In genomic region chr14:60251281-60252003, GRCm38 (mm10) we compare ENCODE assay signal across 8 mouse cellular contexts. TPM values are rescaled to one million over a fixed set of nuclear protein-coding genes. Genes with fewer than 3 reads are reported as not detected.
A peak's percentile ranks its signal among the peaks of the same experiment; 100 is the strongest.
DNase-seq lines count a peak whose midpoint lies in the region; ATAC-seq and TF ChIP-seq lines count a peak whose summit lies in the region.

Nupl1 (minus strand) TSS chr14:60251431.
Gm49336 (minus strand) TSS chr14:60251507.

- peaks cover 3 to 47% of the 10 kb centered on the region in 2 experiments for H3K36me3 ChIP-seq in MEL (ENCODE audit: control insufficient read depth in 1 of 2, insufficient read depth in 2 of 2, low read length in 2 of 2)
- no peaks in the 10 kb centered on the region for H3K36me3 ChIP-seq in forebrain, postnatal 0 days (ENCODE audit: insufficient read depth)
- 0 out of 2 replicates have a peak, but pooled peaks cover 2% of the 10 kb centered on the region for H3K36me3 ChIP-seq in lung, embryonic 15.5 days

- peak within 1 kb of the TSS; percentile 83 for H3K4me2 ChIP-seq in forebrain, postnatal 0 days (ENCODE audit: low read depth)
- peak within 1 kb of the TSS; percentile 83 for H3K4me2 ChIP-seq in lung, embryonic 15.5 days

- H3K27me3 ChIP-seq in MEL (ENCODE audit: control insufficient read depth in 1 of 2, insufficient read depth in 2 of 2, low read length in 2 of 2) = no peaks in the 10 kb centered on the region
- H3K27me3 ChIP-seq in cerebellum, adult 2 months (ENCODE audit: control insufficient read depth, insufficient read depth, low read length) = no peaks in the 10 kb centered on the region
- no peaks in the 10 kb centered on the region for H3K27me3 ChIP-seq in forebrain, postnatal 0 days (ENCODE audit: insufficient read depth, low read length)
- no peaks in the 10 kb centered on the region for H3K27me3 ChIP-seq in lung, embryonic 15.5 days

- H3K9ac ChIP-seq in MEL (ENCODE audit: control insufficient read depth, low read depth, low read length, poor library complexity, severe bottlenecking) = peak within 1 kb of the TSS; percentile 100
- H3K9ac ChIP-seq in forebrain, postnatal 0 days = peak within 1 kb of the TSS; percentile 87
- H3K9ac ChIP-seq in lung, embryonic 15.5 days = peak within 1 kb of the TSS; percentile 97

- peaks cover 46% of the 10 kb centered on the region for H3K79me2 ChIP-seq in MEL (ENCODE audit: control insufficient read depth, insufficient read depth, low read length, poor library complexity)

- peak; percentile 70 to 98 for TF ChIP-seq POLR2A in MEL (IDR thresholded peaks at IDR 0.05; ENCODE audit: control insufficient read depth in 1 of 2, insufficient read depth in 1 of 2, low read depth in 1 of 2, low read length in 2 of 2, poor library complexity in 1 of 2)
- peak; percentile 78 for TF ChIP-seq POLR2A in cerebellum, adult 2 months (IDR thresholded peaks at IDR 0.05; ENCODE audit: borderline replicate concordance, insufficient read depth, low read length)

- ATAC-seq in forebrain, postnatal 0 days = peak; percentile 99
- ATAC-seq in lung, embryonic 15.5 days (ENCODE audit: borderline replicate concordance, extremely low read depth, low FRiP score, low TSS enrichment) = peak; percentile 100

- WGBS in cerebellum, adult 2 months = under 1% methylated on average over 62 of the region's 62 CpGs
- 2% methylated on average over 62 of the region's 62 CpGs for WGBS in forebrain, postnatal 0 days
- WGBS in lung, embryonic 15.5 days = under 1% methylated on average over 62 of the region's 62 CpGs

- DNase-seq in MEL (ENCODE audit: low read depth, low spot score) = peak; percentile 99
- DNase-seq in cerebellum, adult 2 months = peak; percentile 97 to 99
- peak; percentile 100 for DNase-seq in forebrain, postnatal 0 days
- peak; percentile 98 for DNase-seq in heart, postnatal 4 days
- DNase-seq in layer of hippocampus, adult 8-10 months (ENCODE audit: low spot score in 2 of 2) = peak; percentile 98
- DNase-seq in ovary, adult 18-20 months (ENCODE audit: low spot score) = peak; percentile 98
- peak; percentile 100 for DNase-seq in thymus, postnatal 0 days (ENCODE audit: low spot score)

- H3K4me1 ChIP-seq in MEL (ENCODE audit: control insufficient read depth in 1 of 2, insufficient read depth in 2 of 2, low read length in 2 of 2) = peaks cover 29 to 36% of the 10 kb centered on the region in 2 experiments
- H3K4me1 ChIP-seq in cerebellum, adult 2 months (ENCODE audit: control insufficient read depth, insufficient read depth, low read length) = peaks cover 7% of the 10 kb centered on the region
- peaks cover 3% of the 10 kb centered on the region for H3K4me1 ChIP-seq in forebrain, postnatal 0 days (ENCODE audit: insufficient read depth)
- peaks cover 18% of the 10 kb centered on the region for H3K4me1 ChIP-seq in lung, embryonic 15.5 days

- no peaks in the 10 kb centered on the region for H3K9me3 ChIP-seq in MEL (replicated peaks; ENCODE audit: insufficient read depth, low read length)
- H3K9me3 ChIP-seq in forebrain, postnatal 0 days (ENCODE audit: low read length) = no peaks in the 10 kb centered on the region
- no peaks in the 10 kb centered on the region for H3K9me3 ChIP-seq in lung, embryonic 15.5 days

- no peak for TF ChIP-seq CTCF in MEL (IDR thresholded peaks at IDR 0.05 in 2 of 3, conservative IDR thresholded peaks at IDR 0.05 in 1 of 3; ENCODE audit: control insufficient read depth in 1 of 3, insufficient read depth in 1 of 3, low read depth in 2 of 3, low read length in 3 of 3, poor library complexity in 1 of 3, severe bottlenecking in 1 of 3)
- no peak for TF ChIP-seq CTCF in cerebellum, adult 2 months (IDR thresholded peaks at IDR 0.05; ENCODE audit: borderline replicate concordance, insufficient read depth, low read depth, low read length)
- TF ChIP-seq CTCF in forebrain, postnatal 0 days (IDR thresholded peaks at IDR 0.05; ENCODE audit: low read depth) = peak; percentile 37

- peak within 1 kb of the TSS; percentile 84 for H3K27ac ChIP-seq in MEL (ENCODE audit: control insufficient read depth, low read depth, low read length)
- peak within 1 kb of the TSS; percentile 89 for H3K27ac ChIP-seq in cerebellum, adult 2 months (ENCODE audit: insufficient read depth, low read length)
- peak within 1 kb of the TSS; percentile 95 for H3K27ac ChIP-seq in forebrain, postnatal 0 days (ENCODE audit: low read depth, low read length)
- H3K27ac ChIP-seq in lung, embryonic 15.5 days = peak within 1 kb of the TSS; percentile 85

- peak within 1 kb of the TSS; percentile 83 to 100 for H3K4me3 ChIP-seq in MEL (ENCODE audit: control insufficient read depth in 1 of 2, insufficient read depth in 1 of 2, low read depth in 2 of 2, low read length in 2 of 2)
- H3K4me3 ChIP-seq in cerebellum, adult 2 months (replicated peaks; ENCODE audit: insufficient read depth, low read depth, low read length) = peak within 1 kb of the TSS; percentile 94
- H3K4me3 ChIP-seq in forebrain, postnatal 0 days (ENCODE audit: low read depth, low read length) = peak within 1 kb of the TSS; percentile 77
- H3K4me3 ChIP-seq in lung, embryonic 15.5 days = peak within 1 kb of the TSS; percentile 94

- TF ChIP-seq RAD21 in MEL (IDR thresholded peaks at IDR 0.05; ENCODE audit: low read depth, low read length) = no peak

- TF ChIP-seq EP300 in MEL (IDR thresholded peaks at IDR 0.05; ENCODE audit: low read depth in 1 of 2, low read length in 2 of 2) = no peak

TF ChIP-seq in MEL, 35 proteins besides CTCF, POLR2A, EP300 and RAD21 (continues in another document):
- TF ChIP-seq POLR2AphosphoS2 (IDR thresholded peaks at IDR 0.05; ENCODE audit: low read length) (peak; percentile 90), BHLHE40 (IDR thresholded peaks at IDR 0.05; ENCODE audit: borderline replicate concordance, low read depth, low read length) (no peak), ZC3H11A (IDR thresholded peaks at IDR 0.05; ENCODE audit: low read depth, low read length) (no peak), HCFC1 (IDR thresholded peaks at IDR 0.05; ENCODE audit: low read depth, low read length) (peak; percentile 93), MAX (IDR thresholded peaks at IDR 0.05; ENCODE audit: low read length) (peak; percentile 75; the same call in 1 of the 2 replicates), MYB (IDR thresholded peaks at IDR 0.05; ENCODE audit: low read depth, low read length) (no peak), JUND (IDR thresholded peaks at IDR 0.05; ENCODE audit: low read depth, low read length) (no peak), MXI1 (IDR thresholded peaks at IDR 0.05; ENCODE audit: low read depth, low read length) (peak; percentile 94), NRF1 (IDR thresholded peaks at IDR 0.05; ENCODE audit: insufficient read depth, low read depth, low read length, poor library complexity, severe bottlenecking) (peak; percentile 98), SIN3A (IDR thresholded peaks at IDR 0.05; ENCODE audit: low read length) (peak; percentile 93), USF1 (IDR thresholded peaks at IDR 0.05; ENCODE audit: low read depth, low read length) (no peak), ZKSCAN1 (IDR thresholded peaks at IDR 0.05; ENCODE audit: low read depth, low read length) (no peak), ELF1 (IDR thresholded peaks at IDR 0.05; ENCODE audit: low read depth, low read length) (peak; percentile 93), MEF2A (IDR thresholded peaks at IDR 0.05; ENCODE audit: extremely low read depth, insufficient replicate concordance, low read depth, low read length, poor library complexity, severe bottlenecking) (no peak), TAL1 (IDR thresholded peaks at IDR 0.05; ENCODE audit: low read length) (no peak), TCF12 (IDR thresholded peaks at IDR 0.05; ENCODE audit: low read depth, low read length) (peak; percentile 56), ETS1 (IDR thresholded peaks at IDR 0.05; ENCODE audit: low read depth, low read length) (no peak), TBP (IDR thresholded peaks at IDR 0.05; ENCODE audit: low read depth, low read length) (peak; percentile 95), NELFE (IDR thresholded peaks at IDR 0.05; ENCODE audit: low read depth, low read length) (peak; percentile 94), CHD2 (IDR thresholded peaks at IDR 0.05; ENCODE audit: low read length) (peak; percentile 98), POLR2AphosphoS5 (IDR thresholded peaks at IDR 0.05; ENCODE audit: borderline replicate concordance, low read depth, low read length) (no peak), KAT2A (conservative IDR thresholded peaks at IDR 0.05; ENCODE audit: low read depth, low read length) (peak; percentile 85), E2F4 (IDR thresholded peaks at IDR 0.05; ENCODE audit: borderline replicate concordance, low read depth, low read length) (no peak; the same call in 1 of the 2 replicates), SMC3 (IDR thresholded peaks at IDR 0.05; ENCODE audit: low read depth, low read length) (no peak), UBTF (IDR thresholded peaks at IDR 0.05; ENCODE audit: borderline replicate concordance, insufficient read depth, low read depth, low read length) (no peak)

RNA-seq across cellular contexts. Expression of gene Nupl1, which starts in this region (rescaled TPM):
- total RNA-seq in MEL (2012; rRNA removed) = not detected in 2 replicates
- not detected for polyA plus RNA-seq in MEL (2012; ENCODE audit: insufficient read depth in 1 of 2, insufficient read length in 2 of 2, low read depth in 1 of 2, low replicate concordance in 2 of 2, missing spikeins in 1 of 2)
- 0.05 TPM in 1 of 2 replicates, not detected in the other for polyA plus RNA-seq in cerebellum, adult 2 months (2012; rRNA removed)
- 0.23 TPM in 1 of 2 replicates, not detected in the other for total RNA-seq in forebrain, postnatal 0 days (2014; rRNA removed)
- polyA plus RNA-seq in forebrain, postnatal 0 days (2015; fragmentation: Nextera tagmentation; extraction: Ambion mirVana) = not detected in 2 replicates
- not detected for total RNA-seq in heart, postnatal 4 days (2021)
- under 1 TPM in 2 of 4 experiments, not detected in 2; 0.14 to 0.34 TPM for total RNA-seq in layer of hippocampus, adult 8-10 months (2022)
- 0.05 TPM in 1 of 2 replicates, not detected in the other for polyA plus RNA-seq in lung, embryonic 15.5 days (2015; fragmentation: Nextera tagmentation; extraction: Ambion mirVana)
- polyA plus RNA-seq in thymus, postnatal 0 days (2015; fragmentation: Nextera tagmentation; extraction: Ambion mirVana) = not detected in 2 replicates

RNA-seq across cellular contexts. Expression of gene Gm49336, which starts in this region (rescaled TPM):
- 75.6 and 87.9 TPM in 2 replicates for total RNA-seq in MEL (2012; rRNA removed)
- polyA plus RNA-seq in MEL (2012; ENCODE audit: insufficient read depth in 1 of 2, insufficient read length in 2 of 2, low read depth in 1 of 2, low replicate concordance in 2 of 2, missing spikeins in 1 of 2) = 10 to 100 TPM; 37.1 to 59.9 TPM
- polyA plus RNA-seq in cerebellum, adult 2 months (2012; rRNA removed) = 34.4 and 38.3 TPM in 2 replicates
- 124 and 138 TPM in 2 replicates for total RNA-seq in forebrain, postnatal 0 days (2014; rRNA removed)
- polyA plus RNA-seq in forebrain, postnatal 0 days (2015; fragmentation: Nextera tagmentation; extraction: Ambion mirVana) = 29.0 and 35.7 TPM in 2 replicates
- total RNA-seq in heart, postnatal 4 days (2021) = 10 to 100 TPM; 50.0 to 50.6 TPM
- 10 to 100 TPM; 63.8 to 77.3 (median 72.1) TPM for total RNA-seq in layer of hippocampus, adult 8-10 months (2022)
- polyA plus RNA-seq in lung, embryonic 15.5 days (2015; fragmentation: Nextera tagmentation; extraction: Ambion mirVana) = 47.4 and 49.1 TPM in 2 replicates
- polyA plus RNA-seq in thymus, postnatal 0 days (2015; fragmentation: Nextera tagmentation; extraction: Ambion mirVana) = 40.9 and 42.7 TPM in 2 replicates

Comparison
In these comparisons a context has a peak if more than half of its experiments do, and no peak if none do; other contexts are left out.
1. Peak in every context shown above with its lines: DNase-seq, ATAC-seq, H3K4me3 ChIP-seq and H3K27ac ChIP-seq.